Mouse (Mus musculus) MEL (cell line): ENCODE data around the gene Aplp1. TPM values are rescaled to one million over a fixed set of nuclear protein-coding genes. Genes with fewer than 3 reads are reported as not detected.

ENCODE experiments used
- DNase-seq: peaks from one replicate; pipeline ENCODE4 v3.0.0; 2011; ENCODE audit warnings: low read depth, low spot score
- H3K27ac ChIP-seq: 2 replicates; pipeline ENCODE4 v1.5.1; 2012; ENCODE audit warnings: low read depth, mild to moderate bottlenecking, control low read depth, low read length, moderate library complexity; ENCODE audit not compliant: control insufficient read depth
- H3K27me3 ChIP-seq, 2 experiments: fragments of 150-350 bp in 1 of 2; sonication (generic) in 1 of 2; 2 replicates each; pipeline ENCODE4 v1.6.1; 2012; ENCODE audit warnings: low read length in 2 of 2, mild to moderate bottlenecking in 2 of 2, improper control_type of control experiment in 1 of 2, moderate library complexity in 1 of 2; ENCODE audit not compliant: insufficient read depth in 2 of 2, control insufficient read depth in 1 of 2
- H3K36me3 ChIP-seq, 2 experiments: 2 replicates each; pipeline ENCODE4 v1.6.1; 2012 to 2014; ENCODE audit warnings: low read length in 2 of 2, improper control_type of control experiment in 1 of 2, inconsistent platforms in 1 of 2, mild to moderate bottlenecking in 1 of 2; ENCODE audit not compliant: insufficient read depth in 2 of 2, control insufficient read depth in 1 of 2
- H3K4me1 ChIP-seq, 2 experiments: fragments of 150-350 bp in 1 of 2; sonication (generic) in 1 of 2; 2 replicates each; pipeline ENCODE4 v1.6.1; 2012; ENCODE audit warnings: low read length in 2 of 2, improper control_type of control experiment in 1 of 2, mild to moderate bottlenecking in 1 of 2; ENCODE audit not compliant: insufficient read depth in 2 of 2, control insufficient read depth in 1 of 2
- H3K4me3 ChIP-seq, 2 experiments: fragments of 150-350 bp in 1 of 2; sonication (generic) in 1 of 2; 2 replicates each; pipeline ENCODE4 v1.5.1; 2012; ENCODE audit warnings: low read depth in 2 of 2, low read length in 2 of 2, mild to moderate bottlenecking in 2 of 2, moderate library complexity in 2 of 2, control low read depth in 1 of 2, improper control_type of control experiment in 1 of 2; ENCODE audit not compliant: control insufficient read depth in 1 of 2, insufficient read depth in 1 of 2
- H3K79me2 ChIP-seq: 2 replicates; pipeline ENCODE4 v1.6.1; 2012; ENCODE audit warnings: mild to moderate bottlenecking, low read length, moderate library complexity; ENCODE audit not compliant: control insufficient read depth, poor library complexity, insufficient read depth
- H3K9ac ChIP-seq: 2 replicates; pipeline ENCODE4 v1.6.1; 2012; ENCODE audit warnings: low read depth, mild to moderate bottlenecking, control low read depth, low read length, moderate library complexity; ENCODE audit not compliant: control insufficient read depth, poor library complexity, severe bottlenecking
- H3K9me3 ChIP-seq: fragments of 150-350 bp; sonication (generic); replicated peaks from 2 replicates; pipeline ENCODE4 v1.6.1; 2012; ENCODE audit warnings: mild to moderate bottlenecking, low read length, improper control_type of control experiment, moderate library complexity; ENCODE audit not compliant: insufficient read depth
- E2F4 ChIP-seq: IDR thresholded peaks from 2 replicates; pipeline ENCODE4 v1.6.1; 2011; ENCODE audit warnings: low read depth, low read length, improper control_type of control experiment, borderline replicate concordance
- ELF1 ChIP-seq: IDR thresholded peaks from 2 replicates; pipeline ENCODE4 v1.6.1; 2014; ENCODE audit warnings: low read depth, mild to moderate bottlenecking, inconsistent platforms, low read length, improper control_type of control experiment, moderate library complexity
- GABPA ChIP-seq: IDR thresholded peaks from 2 replicates; pipeline ENCODE4 v1.6.1; 2012; ENCODE audit warnings: low read depth, mild to moderate bottlenecking, inconsistent platforms, low read length, improper control_type of control experiment, moderate library complexity
- GATA1 ChIP-seq: IDR thresholded peaks from 2 replicates; pipeline ENCODE4 v1.6.1; 2011; ENCODE audit warnings: low read depth, low read length, improper control_type of control experiment
- KAT2A ChIP-seq: conservative IDR thresholded peaks from 2 replicates; pipeline ENCODE4 v1.6.1; 2012; ENCODE audit warnings: low read depth, low read length, improper control_type of control experiment, inconsistent platforms
- MXI1 ChIP-seq: IDR thresholded peaks from 2 replicates; pipeline ENCODE4 v1.6.1; 2011; ENCODE audit warnings: mild to moderate bottlenecking, low read depth, low read length, improper control_type of control experiment
- NRF1 ChIP-seq: IDR thresholded peaks from 2 replicates; pipeline ENCODE4 v1.6.1; 2014; ENCODE audit warnings: low read depth, mild to moderate bottlenecking, inconsistent platforms, low read length, improper control_type of control experiment, moderate library complexity; ENCODE audit not compliant: poor library complexity, insufficient read depth, severe bottlenecking
- POLR2AphosphoS5 ChIP-seq: IDR thresholded peaks from 2 replicates; pipeline ENCODE4 v1.6.1; 2012; ENCODE audit warnings: low read depth, borderline replicate concordance, mild to moderate bottlenecking, inconsistent platforms, low read length, moderate library complexity, mixed read lengths
- RAD21 ChIP-seq: IDR thresholded peaks from 2 replicates; pipeline ENCODE4 v1.6.1; 2011; ENCODE audit warnings: mild to moderate bottlenecking, low read depth, low read length, improper control_type of control experiment
- SIN3A ChIP-seq: IDR thresholded peaks from 2 replicates; pipeline ENCODE4 v1.6.1; 2012; ENCODE audit warnings: low read length, improper control_type of control experiment, inconsistent platforms
- TBP ChIP-seq: IDR thresholded peaks from 2 replicates; pipeline ENCODE4 v1.8.0; 2011; ENCODE audit warnings: low read depth, low read length, improper control_type of control experiment
- USF1 ChIP-seq: IDR thresholded peaks from 2 replicates; pipeline ENCODE4 v1.6.1; 2014; ENCODE audit warnings: low read depth, mild to moderate bottlenecking, inconsistent platforms, low read length, improper control_type of control experiment, moderate library complexity
- USF2 ChIP-seq, 2 experiments: IDR thresholded peaks; 2 replicates each; pipeline ENCODE4 v1.6.1; 2011 to 2012; ENCODE audit warnings: improper control_type of control experiment in 2 of 2, low read length in 2 of 2, borderline replicate concordance in 1 of 2, inconsistent platforms in 1 of 2, low read depth in 1 of 2, mild to moderate bottlenecking in 1 of 2; ENCODE audit not compliant: insufficient read depth in 1 of 2
- ZKSCAN1 ChIP-seq: IDR thresholded peaks from 2 replicates; pipeline ENCODE4 v1.6.1; 2012; ENCODE audit warnings: low read depth, mild to moderate bottlenecking, inconsistent platforms, low read length, improper control_type of control experiment, moderate library complexity
- polyA plus RNA-seq, 2 experiments: library from polyadenylated mRNA; stranded (reverse) in 1 of 2; unstranded in 1 of 2; fragments of >175 nt in 1 of 2; fragments of >200 nt in 1 of 2; gene quantifications; 2 replicates each; pipeline versions ENCODE4 v1.2.1 to v1.2.4; 2012; ENCODE audit warnings: low replicate concordance in 2 of 2, low read depth in 1 of 2; ENCODE audit not compliant: insufficient read length in 2 of 2, insufficient read depth in 1 of 2, missing spikeins in 1 of 2
- total RNA-seq: library from RNA; depleted of rRNA; stranded (reverse); fragments of 300-350 nt; gene quantifications from 2 replicates; pipeline ENCODE4 v1.2.3, GENCODE M21; 2012; rRNA removed

The Aplp1 gene
- total and polyA plus RNA-seq, 3 experiments = 1.9 to 7.1 TPM; not detected in 1

DNA sequence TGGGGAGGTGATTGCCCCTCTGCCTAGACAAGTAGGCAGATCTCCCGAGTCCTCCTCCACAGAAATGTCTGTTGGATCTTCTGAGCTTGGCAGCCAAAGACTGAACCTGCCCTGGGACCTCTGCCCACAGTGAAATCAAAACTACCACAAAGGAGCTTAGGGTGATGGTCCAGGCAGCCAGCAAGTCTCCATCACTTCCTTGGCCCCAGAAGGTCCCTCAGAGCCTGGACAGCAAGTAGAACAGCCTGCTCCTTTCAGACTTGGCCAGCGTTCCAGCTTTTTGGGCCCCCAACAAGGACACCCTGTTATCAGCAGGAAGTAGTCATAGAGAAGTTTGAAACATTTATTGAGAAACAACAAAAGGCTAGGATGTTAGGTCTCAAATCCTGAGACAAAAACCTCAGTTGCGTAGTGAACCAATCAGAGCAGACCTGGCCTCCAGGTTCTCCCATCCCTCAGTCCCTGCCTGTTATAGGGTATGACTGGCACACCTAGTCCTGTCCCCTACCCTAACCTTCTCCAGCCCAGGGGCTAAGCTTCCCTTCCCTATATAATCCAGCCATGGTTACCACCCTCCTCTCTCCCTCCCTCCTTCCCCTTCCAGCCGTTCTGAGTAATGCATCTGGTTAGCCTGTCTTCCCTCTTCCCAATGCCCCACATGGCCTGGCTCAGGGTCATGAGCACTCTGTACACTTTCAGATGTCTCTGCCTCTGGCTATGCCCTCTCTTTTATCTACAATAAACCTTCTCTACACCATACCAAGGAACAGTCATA, 52.4 kb downstream of the Aplp1 start:
- no peak overlapping the region for H3K27ac ChIP-seq
- H3K9me3 ChIP-seq = no peaks in the 10 kb centered on the region

More for the DNA sequence above, 52.4 kb downstream of the Aplp1 start:
- Histone ChIP-seq H3K36me3 (no peaks in the 10 kb centered on the region; a peak in 1 of 4 replicates), H3K79me2 (no peaks in the 10 kb centered on the region), H3K27me3 (no peaks in the 10 kb centered on the region), H3K4me1 (peaks cover 0 to 19% of the 10 kb centered on the region in 2 experiments; a peak in 2 of 4 replicates), H3K4me3 (no peak overlapping the region), H3K9ac (no peak overlapping the region)
- no peak for DNase-seq
- TF ChIP-seq USF2 (IDR thresholded peaks at IDR 0.05; ENCODE audit: borderline replicate concordance in 1 of 2, insufficient read depth in 1 of 2, low read depth in 1 of 2, low read length in 2 of 2) = no peak
- TF ChIP-seq TBP = no peak
- no peak for TF ChIP-seq RAD21
- TF ChIP-seq SIN3A = no peak
- TF ChIP-seq MXI1 = no peak
- TF ChIP-seq USF1 = no peak
- no peak for TF ChIP-seq ELF1
- no peak for TF ChIP-seq NRF1
- TF ChIP-seq POLR2AphosphoS5 = no peak
- no peak for TF ChIP-seq ZKSCAN1
- no peak for TF ChIP-seq E2F4
- no peak for TF ChIP-seq GABPA
- TF ChIP-seq KAT2A = no peak
- TF ChIP-seq GATA1 = no peak

Other genes starting within 250 kb of the Aplp1 start
Only the 30 nearest of the 34 such genes appear.
- 54.8 and 55.0 TPM in 2 replicates for gene Tbcb, start 213.3 kb downstream of the Aplp1 start, total RNA-seq
- gene Tbcb, start 213.3 kb downstream of the Aplp1 start, polyA plus RNA-seq = 10 to 100 TPM in 1 of 2 experiments, not detected in 1; 72.6 TPM
- gene Ovol3, start 209.8 kb downstream of the Aplp1 start, total RNA-seq = not detected in 2 replicates
- under 1 TPM in 1 of 2 experiments, not detected in 1; 0.17 TPM for gene Ovol3, start 209.8 kb downstream of the Aplp1 start, polyA plus RNA-seq
- 0.42 and 0.73 TPM in 2 replicates for gene Thap8, start 165.4 kb downstream of the Aplp1 start, total RNA-seq
- gene Thap8, start 165.4 kb downstream of the Aplp1 start, polyA plus RNA-seq = under 1 TPM in 1 of 2 experiments, not detected in 1; 0.46 TPM
- gene Wdr62, start 165.1 kb downstream of the Aplp1 start, total RNA-seq = 4.9 and 6.5 TPM in 2 replicates
- 10 to 100 TPM; 30.5 to 44.8 TPM for gene Wdr62, start 165.1 kb downstream of the Aplp1 start, polyA plus RNA-seq
- gene Clip3, start 153.8 kb downstream of the Aplp1 start, total RNA-seq = not detected in 2 replicates
- gene Clip3, start 153.8 kb downstream of the Aplp1 start, polyA plus RNA-seq = under 1 TPM in 1 of 2 experiments, not detected in 1; 0.19 TPM
- gene Alkbh6, start 136.8 kb downstream of the Aplp1 start, total RNA-seq = 15.0 and 16.2 TPM in 2 replicates
- gene Alkbh6, start 136.8 kb downstream of the Aplp1 start, polyA plus RNA-seq = 10 to 100 TPM in 1 of 2 experiments, not detected in 1; 24.6 TPM
- gene Syne4, start 130.7 kb downstream of the Aplp1 start, total RNA-seq = 0.31 and 0.42 TPM in 2 replicates
- under 1 TPM in 1 of 2 experiments, not detected in 1; 0.82 TPM for gene Syne4, start 130.7 kb downstream of the Aplp1 start, polyA plus RNA-seq
- gene E130208F15Rik, start 123.8 kb downstream of the Aplp1 start, total RNA-seq = 0.92 and 0.96 TPM in 2 replicates
- gene E130208F15Rik, start 123.8 kb downstream of the Aplp1 start, polyA plus RNA-seq = 1 to 10 TPM in 1 of 2 experiments, not detected in 1; 3.2 TPM
- 4.3 and 4.5 TPM in 2 replicates for gene Sdhaf1, start 121.6 kb downstream of the Aplp1 start, total RNA-seq
- gene Sdhaf1, start 121.6 kb downstream of the Aplp1 start, polyA plus RNA-seq = 1 to 10 TPM in 1 of 2 experiments, not detected in 1; 8.1 TPM
- gene Lrfn3, start 82.8 kb downstream of the Aplp1 start, total RNA-seq = not detected in 2 replicates
- not detected for gene Lrfn3, start 82.8 kb downstream of the Aplp1 start, polyA plus RNA-seq
- gene Tyrobp, start 31.8 kb downstream of the Aplp1 start, total RNA-seq = 2.8 and 3.9 TPM in 2 replicates
- gene Tyrobp, start 31.8 kb downstream of the Aplp1 start, polyA plus RNA-seq = 10 to 100 TPM in 1 of 2 experiments, not detected in 1; 13.6 TPM
- 7.1 and 15.5 TPM in 2 replicates for gene Hcst, start 25.7 kb downstream of the Aplp1 start, total RNA-seq
- 10 to 100 TPM in 1 of 2 experiments, not detected in 1; 28.1 TPM for gene Hcst, start 25.7 kb downstream of the Aplp1 start, polyA plus RNA-seq
- 6.2 and 7.0 TPM in 2 replicates for gene Nfkbid, start 23.8 kb downstream of the Aplp1 start, total RNA-seq
- 10 to 100 TPM in 1 of 2 experiments, not detected in 1; 16.7 TPM for gene Nfkbid, start 23.8 kb downstream of the Aplp1 start, polyA plus RNA-seq
- gene Kirrel2, start 12.2 kb upstream of the Aplp1 start, total RNA-seq = not detected in 2 replicates
- gene Kirrel2, start 12.2 kb upstream of the Aplp1 start, polyA plus RNA-seq = not detected
- 1.3 and 2.3 TPM in 2 replicates for gene Nphs1, start 12.8 kb upstream of the Aplp1 start, total RNA-seq
- 1 to 10 TPM in 1 of 2 experiments, not detected in 1; 1.2 TPM for gene Nphs1, start 12.8 kb upstream of the Aplp1 start, polyA plus RNA-seq
- not detected in 2 replicates for gene Prodh2, start 48.1 kb upstream of the Aplp1 start, total RNA-seq
- gene Prodh2, start 48.1 kb upstream of the Aplp1 start, polyA plus RNA-seq = not detected
- 1.8 and 2.4 TPM in 2 replicates for gene Arhgap33, start 89.5 kb upstream of the Aplp1 start, total RNA-seq
- gene Arhgap33, start 89.5 kb upstream of the Aplp1 start, polyA plus RNA-seq = 10 to 100 TPM in 1 of 2 experiments, not detected in 1; 22.3 TPM
- 1.2 and 1.5 TPM in 2 replicates for gene Hspb6, start 106.6 kb upstream of the Aplp1 start, total RNA-seq
- 10 to 100 TPM in 1 of 2 experiments, not detected in 1; 12.4 TPM for gene Hspb6, start 106.6 kb upstream of the Aplp1 start, polyA plus RNA-seq
- gene Proser3, start 106.8 kb upstream of the Aplp1 start, total RNA-seq = 2.3 and 2.4 TPM in 2 replicates
- gene Proser3, start 106.8 kb upstream of the Aplp1 start, polyA plus RNA-seq = 1 to 10 TPM in 1 of 2 experiments, not detected in 1; 8.9 TPM
- gene Lin37, start 114.3 kb upstream of the Aplp1 start, total RNA-seq = 10.9 and 12.0 TPM in 2 replicates
- gene Lin37, start 114.3 kb upstream of the Aplp1 start, polyA plus RNA-seq = 10 to 100 TPM in 1 of 2 experiments, not detected in 1; 49.8 TPM
- gene U2af1l4, start 117.8 kb upstream of the Aplp1 start, total RNA-seq = 67.2 and 74.2 TPM in 2 replicates
- 10 to 100 TPM in 1 of 2 experiments, not detected in 1; 72.5 TPM for gene U2af1l4, start 117.8 kb upstream of the Aplp1 start, polyA plus RNA-seq
- gene Gm49396, start 117.8 kb upstream of the Aplp1 start, total RNA-seq = 1.4 and 1.9 TPM in 2 replicates
- 1 to 10 TPM in 1 of 2 experiments, not detected in 1; 4.2 TPM for gene Gm49396, start 117.8 kb upstream of the Aplp1 start, polyA plus RNA-seq
- gene Psenen, start 118.1 kb upstream of the Aplp1 start, total RNA-seq = 43.0 and 60.8 TPM in 2 replicates
- 100 to 1,000 TPM in 1 of 2 experiments, not detected in 1; 157 TPM for gene Psenen, start 118.1 kb upstream of the Aplp1 start, polyA plus RNA-seq
- 1.3 and 1.7 TPM in 2 replicates for gene Igflr1, start 119.9 kb upstream of the Aplp1 start, total RNA-seq
- 1 to 10 TPM in 1 of 2 experiments, not detected in 1; 3.1 TPM for gene Igflr1, start 119.9 kb upstream of the Aplp1 start, polyA plus RNA-seq
- 13.2 and 15.6 TPM in 2 replicates for gene Kmt2b, start 143.2 kb upstream of the Aplp1 start, total RNA-seq
- 10 to 100 TPM in 1 of 2 experiments, not detected in 1; 48.2 TPM for gene Kmt2b, start 143.2 kb upstream of the Aplp1 start, polyA plus RNA-seq
- 20.1 and 25.9 TPM in 2 replicates for gene Zbtb32, start 153.4 kb upstream of the Aplp1 start, total RNA-seq
- 10 to 100 TPM in 1 of 2 experiments, not detected in 1; 32.8 TPM for gene Zbtb32, start 153.4 kb upstream of the Aplp1 start, polyA plus RNA-seq
- 0.42 and 0.54 TPM in 2 replicates for gene Upk1a, start 167.3 kb upstream of the Aplp1 start, total RNA-seq
- 1 to 10 TPM in 1 of 2 experiments, not detected in 1; 1.6 TPM for gene Upk1a, start 167.3 kb upstream of the Aplp1 start, polyA plus RNA-seq
- gene Cox6b1, start 180.6 kb upstream of the Aplp1 start, total RNA-seq = 566 and 611 TPM in 2 replicates
- gene Cox6b1, start 180.6 kb upstream of the Aplp1 start, polyA plus RNA-seq = 100 to 1,000 TPM in 1 of 2 experiments, not detected in 1; 799 TPM
- gene Etv2, start 190.3 kb upstream of the Aplp1 start, total RNA-seq = 0.15 TPM in 1 of 2 replicates, not detected in the other
- gene Etv2, start 190.3 kb upstream of the Aplp1 start, polyA plus RNA-seq = not detected
- gene Rbm42, start 204.8 kb upstream of the Aplp1 start, total RNA-seq = 103 and 124 TPM in 2 replicates
- gene Rbm42, start 204.8 kb upstream of the Aplp1 start, polyA plus RNA-seq = 100 to 1,000 TPM in 1 of 2 experiments, not detected in 1; 129 TPM